Mouse (Mus musculus) bone marrow, adult 2 months (tissue): ENCODE data around the gene Zfp979.
"Not testable (repeated sequence)": the region's sequence is repeated elsewhere in the genome, so short reads cannot be mapped to it uniquely, and the experiment has no call there.

Experiments used
- CTCF ChIP-seq: fragments of 200-500 bp; IDR thresholded peaks from 2 replicates; pipeline ENCODE4 v1.5.1; 2011; ENCODE audit warnings: low read length, control low read depth; ENCODE audit not compliant: control insufficient read depth, insufficient read depth
- POLR2A ChIP-seq: fragments of 200-500 bp; IDR thresholded peaks from 2 replicates; pipeline ENCODE4 v1.6.1; 2011; ENCODE audit warnings: low read depth, mild to moderate bottlenecking, control low read depth, low read length, borderline replicate concordance; ENCODE audit not compliant: control insufficient read depth

DNA sequence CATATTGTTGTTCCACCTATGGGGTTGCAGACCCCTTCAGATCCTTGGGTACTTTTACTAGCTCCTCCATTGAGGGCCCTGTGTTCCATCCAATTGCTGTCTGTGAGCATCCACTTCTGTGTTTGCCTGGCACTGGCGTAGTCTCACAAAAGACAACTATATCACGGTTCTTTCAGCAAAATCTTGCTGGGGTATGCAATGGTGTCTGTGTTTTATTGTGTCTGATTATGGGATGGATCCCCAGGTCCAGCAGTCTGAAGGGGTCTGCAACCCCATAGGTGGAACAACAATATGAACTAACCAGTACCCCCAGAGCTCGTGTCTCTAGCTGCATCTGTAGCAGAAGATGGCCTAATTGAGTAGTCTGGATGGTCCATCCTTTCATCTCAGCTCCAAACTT, 47.7 kb downstream of the Zfp979 start:
- TF ChIP-seq CTCF, POLR2A: not testable (repeated sequence)
